Mouse (Mus musculus) lung, postnatal 0 days (tissue): ENCODE results near the gene Ptrh1. TPM values are rescaled to one million over a fixed set of nuclear protein-coding genes. Genes with fewer than 3 reads are reported as not detected.
A peak's percentile ranks its signal among the peaks of the same experiment; 100 is the strongest.

Experiments
- ATAC-seq: fragments of 200-750 bp; cut with Nextera tagmentation; 2 replicates; pipeline ENCODE4 v1.8.0; 2017; ENCODE audit warnings: moderate library complexity
- DNase-seq: peaks from one replicate; pipeline ENCODE4 v3.0.0-alpha.2; 2016; ENCODE audit warnings: low spot score
- H3K27ac ChIP-seq: fragments of 300-500 bp; sonication (generic); 2 replicates; pipeline ENCODE4 v1.5.1; 2014; ENCODE audit warnings: antibody characterized with exemption, mild to moderate bottlenecking, low read length, mixed read lengths
- H3K27me3 ChIP-seq: fragments of 300-500 bp; sonication (generic); replicated peaks from 2 replicates; pipeline ENCODE4 v1.6.1; 2014; ENCODE audit warnings: low read length, mixed read lengths; ENCODE audit not compliant: insufficient read depth
- H3K36me3 ChIP-seq: fragments of 300-500 bp; sonication (generic); 2 replicates; pipeline ENCODE4 v1.6.1; 2014; ENCODE audit warnings: low read length, mixed read lengths; ENCODE audit not compliant: insufficient read depth
- H3K4me1 ChIP-seq: fragments of 300-500 bp; sonication (generic); 2 replicates; pipeline ENCODE4 v1.6.1; 2014; ENCODE audit warnings: antibody characterized with exemption, low read depth, low read length, mixed read lengths; ENCODE audit not compliant: insufficient read depth
- H3K4me2 ChIP-seq: fragments of 300-500 bp; sonication (generic); replicated peaks from 2 replicates; pipeline ENCODE4 v1.6.1; 2014; ENCODE audit warnings: low read depth, mild to moderate bottlenecking, low read length, moderate library complexity, mixed read lengths
- H3K4me3 ChIP-seq: fragments of 300-500 bp; sonication (generic); 2 replicates; pipeline ENCODE4 v1.5.1; 2014; ENCODE audit warnings: low read depth, low read length
- H3K9ac ChIP-seq: fragments of 300-500 bp; sonication (generic); replicated peaks from 2 replicates; pipeline ENCODE4 v1.6.1; 2014; ENCODE audit warnings: low read depth, mild to moderate bottlenecking
- H3K9me3 ChIP-seq: fragments of 300-500 bp; sonication (generic); 2 replicates; pipeline ENCODE4 v1.6.1; 2016; ENCODE audit warnings: low read length, mixed read lengths
- CTCF ChIP-seq: IDR thresholded peaks from 2 replicates; pipeline ENCODE4 v1.5.1; 2016; ENCODE audit warnings: antibody characterized with exemption, mild to moderate bottlenecking
- EP300 ChIP-seq: IDR thresholded peaks from 2 replicates; pipeline ENCODE4 v1.6.1; 2016; ENCODE audit warnings: antibody characterized with exemption, mild to moderate bottlenecking, control low read depth
- WGBS: fragments of 180-500 bp; shearing (Covaris S2); extraction: QIAGEN DNeasy Blood & Tissue Kit; methylation state at CpG from one replicate; pipeline ENCODE4 v1.1.7; 2014; 5-methylcytosine and 5-hydroxymethylcytosine counted together
- polyA plus RNA-seq: library from polyadenylated mRNA; unstranded; fragments of >200 nt; fragmentation: Nextera tagmentation; extraction: Ambion mirVana; gene quantifications from 2 replicates; pipeline ENCODE4 v1.2.1, GENCODE M21; 2015

Ptrh1 gene
- polyA plus RNA-seq, 1 experiment from 2014 or later, result 3.3 TPM

- no peak for TF ChIP-seq EP300
- TF ChIP-seq CTCF, result no peak
- no peaks in the 10 kb centered on the region for H3K9me3 ChIP-seq
- H3K27ac ChIP-seq, result peak overlapping the region; percentile 85; the same call in 1 of the 2 replicates
- H3K4me3 ChIP-seq, result no peak overlapping the region
- ATAC-seq (no peak), DNase-seq (no peak)
- no peaks in the 10 kb centered on the region for H3K27me3 ChIP-seq
- no peaks in the 10 kb centered on the region for H3K36me3 ChIP-seq
- H3K9ac ChIP-seq, result no peak overlapping the region
- peaks cover 4% of the 10 kb centered on the region; the same call in 1 of the 2 replicates for H3K4me1 ChIP-seq
- WGBS, result 56% methylated on average over 6 of the region's 6 CpGs
- H3K4me2 ChIP-seq, result 0 out of 2 replicates have a peak overlapping the region, but pooled peaks have one; percentile 1
Observed at GRCm38 (mm10) chr2:32732695-32733094, 42.9 kb upstream of the Ptrh1 start.

GRCm38 (mm10) chr2:32734480-32734879 is 41.1 kb upstream of the Ptrh1 start:
- Histone ChIP-seq H3K9me3 (no peaks in the 10 kb centered on the region), H3K27me3 (no peaks in the 10 kb centered on the region), H3K36me3 (no peaks in the 10 kb centered on the region), H3K9ac (no peak overlapping the region), H3K27ac (peak overlapping the region; percentile 85), H3K4me1 (peaks cover 4% of the 10 kb centered on the region; the same call in 1 of the 2 replicates), H3K4me2 (no peak overlapping the region; the same call in 1 of the 2 replicates), H3K4me3 (no peak overlapping the region)
- ATAC-seq (peak; percentile 63), DNase-seq (peak; percentile 26)
- WGBS, result 25% methylated on average over 4 of the region's 4 CpGs
- TF ChIP-seq CTCF (no peak), EP300 (no peak)

- H3K9ac ChIP-seq, result no peak overlapping the region
- no peak overlapping the region for H3K4me3 ChIP-seq
- H3K4me2 ChIP-seq, result peak overlapping the region; percentile 11; the same call in 1 of the 2 replicates
- WGBS, result 35% methylated on average over 4 of the region's 4 CpGs
- ATAC-seq (peak; percentile 81), DNase-seq (peak; percentile 75)
- TF ChIP-seq CTCF (no peak), EP300 (peak; percentile 98)
- H3K4me1 ChIP-seq, result peaks cover 4% of the 10 kb centered on the region; the same call in 1 of the 2 replicates
- H3K27me3 ChIP-seq, result no peaks in the 10 kb centered on the region
- H3K36me3 ChIP-seq, result no peaks in the 10 kb centered on the region
- H3K27ac ChIP-seq, result peak overlapping the region; percentile 85
- no peaks in the 10 kb centered on the region for H3K9me3 ChIP-seq
Observed at GRCm38 (mm10) chr2:32734933-32735332, 40.7 kb upstream of the Ptrh1 start.

- H3K27me3 ChIP-seq, result no peaks in the 10 kb centered on the region
- TF ChIP-seq CTCF (no peak), EP300 (no peak)
- peak overlapping the region; percentile 51; the same call in 1 of the 2 replicates for H3K27ac ChIP-seq
- H3K36me3 ChIP-seq, result no peaks in the 10 kb centered on the region
- H3K4me1 ChIP-seq, result peaks cover 10% of the 10 kb centered on the region; the same call in 1 of the 2 replicates
- no peak overlapping the region; the same call in 1 of the 2 replicates for H3K4me2 ChIP-seq
- H3K9ac ChIP-seq, result no peak overlapping the region
- WGBS, result 42% methylated on average over 3 of the region's 3 CpGs
- no peaks in the 10 kb centered on the region for H3K9me3 ChIP-seq
- DNase-seq, result no peak
- no peak overlapping the region for H3K4me3 ChIP-seq
- ATAC-seq, result no peak
Observed at GRCm38 (mm10) chr2:32736306-32736829, 39.2 kb upstream of the Ptrh1 start.

- Histone ChIP-seq H3K4me2 (no peak overlapping the region), H3K9me3 (no peaks in the 10 kb centered on the region), H3K36me3 (no peaks in the 10 kb centered on the region), H3K27me3 (no peaks in the 10 kb centered on the region), H3K9ac (no peak overlapping the region), H3K4me3 (no peak overlapping the region), H3K27ac (peak overlapping the region; percentile 51; the same call in 1 of the 2 replicates), H3K4me1 (peaks cover 13% of the 10 kb centered on the region; the same call in 1 of the 2 replicates)
- ATAC-seq (no peak), DNase-seq (no peak)
- 32% methylated on average over 6 of the region's 6 CpGs for WGBS
- TF ChIP-seq CTCF (peak; percentile 12; the same call in 1 of the 2 replicates), EP300 (no peak)
Observed at GRCm38 (mm10) chr2:32737008-32737407, 38.6 kb upstream of the Ptrh1 start.

GRCm38 (mm10) chr2:32739311-32739710 is 36.3 kb upstream of the Ptrh1 start:
- DNase-seq, result no peak
- Histone ChIP-seq H3K9me3 (no peaks in the 10 kb centered on the region), H3K4me2 (no peak overlapping the region), H3K4me1 (peaks cover 9% of the 10 kb centered on the region; the same call in 1 of the 2 replicates), H3K4me3 (no peak overlapping the region), H3K9ac (no peak overlapping the region), H3K27ac (no peak overlapping the region), H3K36me3 (no peaks in the 10 kb centered on the region), H3K27me3 (no peaks in the 10 kb centered on the region)
- no peak for ATAC-seq
- no peak for TF ChIP-seq EP300
- no peak for TF ChIP-seq CTCF
- 53% methylated on average over 4 of the region's 4 CpGs for WGBS
